Mouse (Mus musculus) lung, postnatal 0 days (tissue): Measurements from ENCODE around the gene AC134908.4.

Experiments used
- CTCF ChIP-seq: IDR thresholded peaks from 2 replicates; pipeline ENCODE4 v1.5.1; 2016; ENCODE audit warnings: antibody characterized with exemption, mild to moderate bottlenecking
- EP300 ChIP-seq: IDR thresholded peaks from 2 replicates; pipeline ENCODE4 v1.6.1; 2016; ENCODE audit warnings: antibody characterized with exemption, mild to moderate bottlenecking, control low read depth

- TF ChIP-seq EP300 (no peak), CTCF (no peak)
Observed at GRCm38 (mm10) chr17:25796951-25797369, 1.5 kb upstream of the AC134908.4 start, which contains the start of gene Metrn.
